Mouse (Mus musculus): Measurements from ENCODE around the gene 4933406M09Rik.

GRCm38 (mm10) chr1:134345075-134345474 is 40.7 kb upstream of the 4933406M09Rik start:
- TF ChIP-seq TAL1 (IDR thresholded peaks at IDR 0.05; ENCODE audit: low read length) (no peak), GATA1 (IDR thresholded peaks at IDR 0.05; ENCODE audit: low read length) (no peak)

Measured in erythroblast, embryonic 14.5 days (primary cell).